Mouse (Mus musculus): ENCODE measurements around the gene Gm572.

DNA sequence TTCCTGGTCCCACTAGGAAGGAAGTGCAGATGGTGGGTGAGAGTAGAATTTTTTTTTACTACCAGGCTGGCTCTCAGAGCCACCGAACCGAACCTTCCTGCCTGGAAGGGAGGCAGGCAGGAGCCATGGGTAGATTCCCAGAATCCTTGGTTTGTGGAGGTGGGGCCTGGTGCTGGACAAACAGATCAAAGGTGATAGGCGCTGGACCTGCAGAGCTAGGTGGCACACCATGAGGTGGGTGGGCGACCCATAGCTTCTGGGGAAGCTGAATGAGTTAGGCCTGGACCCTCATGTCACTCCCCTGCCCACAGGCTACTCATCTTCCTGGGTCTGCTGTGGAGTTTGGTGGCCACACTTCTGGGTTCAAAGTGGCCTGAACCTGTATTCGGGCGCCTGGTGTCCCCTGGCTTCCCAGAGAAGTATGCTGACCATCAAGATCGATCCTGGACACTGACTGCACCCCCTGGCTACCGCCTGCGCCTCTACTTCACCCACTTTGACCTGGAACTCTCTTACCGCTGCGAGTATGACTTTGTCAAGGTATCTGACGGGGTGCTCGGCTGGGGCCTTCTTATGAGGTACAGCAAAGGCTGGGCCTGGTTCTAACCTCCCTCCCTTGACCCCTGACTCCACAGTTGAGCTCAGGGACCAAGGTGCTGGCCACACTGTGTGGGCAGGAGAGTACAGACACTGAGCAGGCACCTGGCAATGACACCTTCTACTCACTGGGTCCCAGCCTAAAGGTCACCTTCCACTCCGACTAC lies 40.6 kb upstream of the Gm572 start, which contains the start of gene Masp2:
- TF ChIP-seq GATA1 (IDR thresholded peaks at IDR 0.05; ENCODE audit: low read depth, low read length) (no peak), MYC (IDR thresholded peaks at IDR 0.05; ENCODE audit: low read depth, low read length) (no peak), ZC3H11A (IDR thresholded peaks at IDR 0.05; ENCODE audit: low read depth, low read length) (no peak), CTCF (IDR thresholded peaks at IDR 0.05 in 2 of 3, conservative IDR thresholded peaks at IDR 0.05 in 1 of 3; ENCODE audit: control insufficient read depth in 1 of 3, insufficient read depth in 1 of 3, low read depth in 2 of 3, low read length in 3 of 3, poor library complexity in 1 of 3, severe bottlenecking in 1 of 3) (no peak), E2F4 (IDR thresholded peaks at IDR 0.05; ENCODE audit: borderline replicate concordance, low read depth, low read length) (no peak), TBP (IDR thresholded peaks at IDR 0.05; ENCODE audit: low read depth, low read length) (no peak), RAD21 (IDR thresholded peaks at IDR 0.05; ENCODE audit: low read depth, low read length) (no peak), POLR2AphosphoS5 (IDR thresholded peaks at IDR 0.05; ENCODE audit: borderline replicate concordance, low read depth, low read length) (no peak)

All from MEL (cell line).